Mouse (Mus musculus) lung, postnatal 0 days (tissue): ENCODE data around the gene Hint2.

Experiments
- CTCF ChIP-seq: IDR thresholded peaks from 2 replicates; pipeline ENCODE4 v1.5.1; 2016; ENCODE audit warnings: antibody characterized with exemption, mild to moderate bottlenecking
- EP300 ChIP-seq: IDR thresholded peaks from 2 replicates; pipeline ENCODE4 v1.6.1; 2016; ENCODE audit warnings: antibody characterized with exemption, mild to moderate bottlenecking, control low read depth

DNA sequence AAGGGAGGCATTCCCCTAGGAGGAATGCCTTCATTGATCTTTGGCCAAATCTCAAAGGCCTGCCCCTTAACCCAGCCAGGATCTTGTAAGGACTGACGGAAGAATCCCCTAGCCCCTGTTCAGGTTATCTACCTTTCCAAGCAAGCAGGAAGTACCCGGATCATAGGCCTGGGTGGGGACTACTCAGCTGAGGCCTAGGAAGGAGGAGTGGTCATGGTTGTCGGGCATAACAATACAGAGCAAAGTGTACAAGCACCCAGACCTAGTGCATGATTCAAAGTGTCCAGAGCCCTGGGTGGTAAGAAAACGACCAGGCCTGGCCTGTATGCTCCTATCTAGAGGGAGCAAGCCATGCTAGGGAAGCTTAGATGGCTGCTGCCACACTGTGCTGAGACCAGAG lies 19.3 kb upstream of the Hint2 start:
- no peak for TF ChIP-seq EP300
- TF ChIP-seq CTCF = no peak
